Mouse (Mus musculus) forebrain, postnatal 0 days (tissue): ENCODE results near the gene Dusp5. TPM values are rescaled to one million over a fixed set of nuclear protein-coding genes. Genes with fewer than 3 reads are reported as not detected.

Experiments used
- ATAC-seq: fragments of 200-750 bp; cut with Nextera tagmentation; 2 replicates; pipeline ENCODE4 v1.8.0; 2017; ENCODE audit warnings: mild to moderate bottlenecking, moderate library complexity
- DNase-seq: peaks from one replicate; pipeline ENCODE4 v3.0.0-alpha.2; 2015
- H3K27ac ChIP-seq: fragments of 300-500 bp; sonication (generic); 2 replicates; pipeline ENCODE4 v1.5.1; 2014; ENCODE audit warnings: low read depth, mild to moderate bottlenecking, antibody characterized with exemption, low read length, moderate library complexity, mixed read lengths
- H3K27me3 ChIP-seq: fragments of 300-500 bp; sonication (generic); 2 replicates; pipeline ENCODE4 v1.6.1; 2014; ENCODE audit warnings: mild to moderate bottlenecking, low read length, mixed read lengths; ENCODE audit not compliant: insufficient read depth
- H3K36me3 ChIP-seq: fragments of 300-500 bp; sonication (generic); 2 replicates; pipeline ENCODE4 v1.6.1; 2014; ENCODE audit warnings: mild to moderate bottlenecking, moderate library complexity; ENCODE audit not compliant: insufficient read depth
- H3K4me1 ChIP-seq: fragments of 300-500 bp; sonication (generic); 2 replicates; pipeline ENCODE4 v1.6.1; 2014; ENCODE audit warnings: antibody characterized with exemption; ENCODE audit not compliant: insufficient read depth
- H3K4me2 ChIP-seq: fragments of 300-500 bp; sonication (generic); 2 replicates; pipeline ENCODE4 v1.6.1; 2014; ENCODE audit warnings: low read depth, mild to moderate bottlenecking, moderate library complexity
- H3K4me3 ChIP-seq: fragments of 300-500 bp; sonication (generic); 2 replicates; pipeline ENCODE4 v1.5.1; 2014; ENCODE audit warnings: low read depth, low read length, mixed read lengths
- H3K9ac ChIP-seq: fragments of 300-500 bp; sonication (generic); 2 replicates; pipeline ENCODE4 v1.6.1; 2014; ENCODE audit warnings: mild to moderate bottlenecking
- H3K9me3 ChIP-seq: fragments of 300-500 bp; sonication (generic); 2 replicates; pipeline ENCODE4 v1.6.1; 2016; ENCODE audit warnings: low read length
- CTCF ChIP-seq: sonication (generic); IDR thresholded peaks from 2 replicates; pipeline ENCODE4 v1.5.1; 2016; ENCODE audit warnings: antibody characterized with exemption, control low read depth, low read depth
- WGBS: fragments of 180-500 bp; shearing (Covaris S2); extraction: QIAGEN DNeasy Blood & Tissue Kit; methylation state at CpG from one replicate; pipeline ENCODE4 v1.1.7; 2014; 5-methylcytosine and 5-hydroxymethylcytosine counted together
- polyA plus RNA-seq: library from polyadenylated mRNA; unstranded; fragments of >200 nt; fragmentation: Nextera tagmentation; extraction: Ambion mirVana; gene quantifications from 2 replicates; pipeline ENCODE4 v1.2.1, GENCODE M21; 2015
- total RNA-seq: library from RNA; depleted of rRNA; stranded (reverse); fragments of >200 nt; gene quantifications from 2 replicates; pipeline ENCODE4 v1.2.3, GENCODE M21; 2014

Gene Dusp5
- total and polyA plus RNA-seq, 2 experiments from 2014 or later, result 5.0 to 7.6 TPM

DNA sequence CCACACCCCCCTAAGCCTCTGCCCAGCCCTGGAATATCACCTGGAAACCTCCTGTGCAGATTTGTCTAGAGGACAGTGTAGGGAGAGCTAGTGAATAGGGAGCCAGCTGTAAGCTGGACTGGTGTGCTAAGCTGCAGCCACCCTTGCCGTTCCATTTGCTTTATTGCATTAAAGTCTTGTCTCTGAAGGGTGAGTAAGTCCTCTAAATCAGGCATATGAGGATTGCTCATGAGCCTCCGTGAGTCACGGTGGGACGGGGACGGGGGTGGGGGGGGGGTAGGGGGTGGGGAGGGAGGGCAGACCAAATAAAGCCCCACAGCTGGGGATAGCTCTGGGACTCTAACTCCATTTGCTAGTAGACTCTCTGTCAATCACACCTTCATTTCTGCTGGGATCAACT, 14.7 kb downstream of the Dusp5 start:
- no peak for TF ChIP-seq CTCF
- H3K9me3 ChIP-seq, result no peaks in the 10 kb centered on the region
- no peak overlapping the region for H3K27ac ChIP-seq
- 55% methylated on average over 5 of the region's 5 CpGs for WGBS
- H3K27me3 ChIP-seq, result no peaks in the 10 kb centered on the region
- H3K4me1 ChIP-seq, result no peaks in the 10 kb centered on the region
- H3K4me2 ChIP-seq, result no peak overlapping the region
- no peak for ATAC-seq
- H3K9ac ChIP-seq, result no peak overlapping the region
- H3K4me3 ChIP-seq, result no peak overlapping the region
- H3K36me3 ChIP-seq, result no peaks in the 10 kb centered on the region; the same call in 1 of the 2 replicates
- no peak for DNase-seq

DNA sequence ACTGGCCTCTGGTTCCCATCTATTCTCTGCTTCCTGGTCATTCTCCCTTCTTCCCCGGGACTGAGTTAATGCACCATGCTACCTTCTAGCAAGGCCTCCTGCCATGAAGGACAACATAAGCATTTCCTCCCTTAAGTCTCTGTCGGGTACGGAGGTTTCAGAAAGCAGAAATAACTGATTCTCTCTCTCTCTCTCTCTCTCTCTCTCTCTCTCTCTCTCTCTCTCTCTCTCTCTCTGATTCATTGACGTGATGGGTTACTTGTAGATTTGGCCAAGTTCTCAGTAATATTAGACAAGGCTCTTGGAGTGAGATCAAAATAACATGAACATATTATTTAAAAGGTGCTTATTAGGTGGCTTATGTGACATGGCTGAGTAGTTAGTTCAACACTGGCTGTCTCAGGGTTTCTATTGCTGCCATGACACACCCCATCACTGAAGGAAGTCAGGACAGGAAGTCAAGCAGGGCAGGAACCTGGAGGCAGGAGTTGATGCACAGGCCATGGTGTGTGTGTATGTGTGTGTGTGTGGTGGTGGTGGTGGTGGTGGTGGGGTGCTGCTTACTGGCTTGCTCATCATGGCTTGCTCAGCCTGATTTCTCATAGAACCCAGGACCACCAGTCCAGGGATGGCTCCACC, 16.1 kb downstream of the Dusp5 start:
- no peaks in the 10 kb centered on the region for H3K9me3 ChIP-seq
- DNase-seq (no peak), ATAC-seq (no peak)
- no peak overlapping the region for H3K4me3 ChIP-seq
- no peak overlapping the region for H3K27ac ChIP-seq
- 77% methylated on average over 4 of the region's 4 CpGs for WGBS
- H3K9ac ChIP-seq, result no peak overlapping the region
- no peaks in the 10 kb centered on the region for H3K4me1 ChIP-seq
- H3K36me3 ChIP-seq, result no peaks in the 10 kb centered on the region; the same call in 1 of the 2 replicates
- H3K4me2 ChIP-seq, result no peak overlapping the region
- H3K27me3 ChIP-seq, result no peaks in the 10 kb centered on the region
- no peak for TF ChIP-seq CTCF

DNA sequence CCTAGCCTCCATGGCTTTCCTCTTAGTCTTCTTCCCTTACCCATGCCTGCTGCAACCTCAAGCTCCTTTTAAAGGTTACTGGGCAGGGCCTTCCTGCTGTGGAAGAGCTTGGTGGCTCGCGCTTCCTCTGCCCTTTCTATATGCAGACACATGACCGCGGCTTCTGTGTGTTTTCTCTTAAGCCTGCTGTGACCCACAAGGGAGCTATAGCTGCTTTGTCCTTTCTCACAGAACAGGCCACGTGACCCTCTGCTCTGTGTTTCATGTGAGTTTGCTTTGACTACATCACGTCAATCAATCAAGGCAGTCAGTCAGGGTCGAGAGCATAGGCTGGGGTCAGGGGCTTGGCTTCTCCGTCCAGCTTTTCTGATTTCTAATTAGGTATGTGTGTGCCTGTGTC, 18.7 kb downstream of the Dusp5 start:
- no peak for ATAC-seq
- 34% methylated on average over 8 of the region's 8 CpGs for WGBS
- H3K9me3 ChIP-seq, result no peaks in the 10 kb centered on the region
- no peak overlapping the region for H3K4me3 ChIP-seq
- H3K36me3 ChIP-seq, result no peaks in the 10 kb centered on the region
- no peaks in the 10 kb centered on the region for H3K4me1 ChIP-seq
- DNase-seq, result no peak
- no peak for TF ChIP-seq CTCF
- no peak overlapping the region for H3K27ac ChIP-seq
- no peak overlapping the region for H3K9ac ChIP-seq
- H3K4me2 ChIP-seq, result no peak overlapping the region
- H3K27me3 ChIP-seq, result no peaks in the 10 kb centered on the region

DNA sequence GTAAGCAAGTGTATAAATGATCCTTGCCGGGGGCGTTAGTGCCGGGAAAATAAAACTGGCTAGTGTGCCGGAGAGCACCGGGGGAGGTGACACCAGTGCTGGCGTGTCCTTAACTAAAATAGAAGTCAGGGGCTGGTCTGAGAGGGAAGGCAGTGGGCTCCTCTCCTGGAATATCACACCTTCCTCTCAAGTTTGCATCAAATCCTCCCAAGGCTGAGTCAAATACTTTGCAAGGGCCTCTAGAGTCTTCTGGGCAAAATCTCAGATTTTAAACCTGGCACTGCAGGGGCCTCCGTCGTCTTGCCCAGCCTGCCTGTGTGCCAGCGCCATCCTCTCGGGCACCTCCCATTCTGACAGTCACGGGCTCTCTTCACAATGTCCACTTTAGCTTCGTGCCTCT, 22.1 kb downstream of the Dusp5 start:
- no peak for TF ChIP-seq CTCF

DNA sequence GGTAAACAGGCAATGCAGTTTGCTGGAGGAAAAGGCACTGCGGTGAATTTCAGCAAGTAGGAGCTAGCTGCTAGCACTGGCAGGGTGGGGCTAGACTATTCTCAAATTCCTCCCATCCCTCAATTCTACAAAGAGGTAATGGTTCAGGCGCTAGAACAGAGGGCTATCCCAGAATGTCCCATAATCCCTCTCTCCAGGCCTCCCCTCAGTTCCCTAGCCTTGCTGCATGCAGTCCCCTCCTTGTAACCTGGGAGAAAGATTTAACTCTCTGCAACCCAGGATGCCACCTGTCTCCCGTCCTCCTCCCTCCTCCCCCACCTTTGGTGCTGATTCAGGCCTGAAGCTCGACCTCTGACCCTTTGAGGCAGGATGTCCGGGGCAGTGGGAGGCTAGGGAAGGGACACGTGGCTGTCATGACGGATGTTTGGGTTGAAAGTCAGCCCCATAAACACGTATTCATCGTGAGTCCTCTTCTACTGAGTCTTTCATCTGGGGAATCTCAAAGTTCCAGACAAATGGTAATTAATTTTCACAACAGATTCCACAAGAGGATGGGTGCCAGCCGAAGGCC, 23.4 kb downstream of the Dusp5 start:
- 43% methylated on average over 10 of the region's 10 CpGs for WGBS
- H3K4me2 ChIP-seq, result no peak overlapping the region
- DNase-seq, result no peak
- no peak for ATAC-seq
- H3K4me3 ChIP-seq, result no peak overlapping the region
- no peaks in the 10 kb centered on the region for H3K27me3 ChIP-seq
- H3K27ac ChIP-seq, result no peak overlapping the region
- no peaks in the 10 kb centered on the region for H3K4me1 ChIP-seq
- H3K9me3 ChIP-seq, result no peaks in the 10 kb centered on the region
- no peaks in the 10 kb centered on the region for H3K36me3 ChIP-seq
- no peak for TF ChIP-seq CTCF
- H3K9ac ChIP-seq, result no peak overlapping the region

More for the DNA sequence above, 22.1 kb downstream of the Dusp5 start:
- 78% methylated on average over 12 of the region's 12 CpGs for WGBS
- Histone ChIP-seq H3K4me3 (no peak overlapping the region), H3K4me1 (no peaks in the 10 kb centered on the region), H3K27me3 (no peaks in the 10 kb centered on the region), H3K4me2 (no peak overlapping the region), H3K9me3 (no peaks in the 10 kb centered on the region), H3K9ac (no peak overlapping the region), H3K36me3 (no peaks in the 10 kb centered on the region), H3K27ac (no peak overlapping the region)
- ATAC-seq, result no peak
- no peak for DNase-seq

DNA sequence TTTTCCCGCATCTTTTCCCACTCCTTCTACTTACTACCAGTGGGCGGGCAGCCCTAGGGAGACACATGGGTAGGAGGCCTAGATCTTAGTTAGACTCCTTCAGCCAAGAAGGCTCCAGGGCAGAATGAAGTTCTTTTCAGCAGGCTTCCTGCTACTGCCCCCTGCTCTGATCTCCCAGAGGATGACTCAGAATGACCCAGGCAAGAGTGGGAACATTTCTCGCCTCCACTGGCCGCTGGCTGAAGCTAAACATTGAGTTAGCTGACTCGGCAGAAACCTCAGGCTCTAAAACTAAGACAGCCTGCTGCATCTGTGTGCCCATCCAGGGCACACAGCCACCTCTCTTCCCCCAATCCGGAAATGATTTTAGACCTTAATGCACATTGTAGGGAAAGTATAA, 23.9 kb downstream of the Dusp5 start:
- no peaks in the 10 kb centered on the region for H3K27me3 ChIP-seq
- H3K27ac ChIP-seq, result no peak overlapping the region
- TF ChIP-seq CTCF, result no peak
- no peaks in the 10 kb centered on the region for H3K36me3 ChIP-seq
- DNase-seq (no peak), ATAC-seq (no peak)
- H3K9me3 ChIP-seq, result no peaks in the 10 kb centered on the region
- no peak overlapping the region for H3K4me3 ChIP-seq
- no peaks in the 10 kb centered on the region for H3K4me1 ChIP-seq
- 68% methylated on average over 6 of the region's 6 CpGs for WGBS
- H3K4me2 ChIP-seq, result no peak overlapping the region
- no peak overlapping the region for H3K9ac ChIP-seq

DNA sequence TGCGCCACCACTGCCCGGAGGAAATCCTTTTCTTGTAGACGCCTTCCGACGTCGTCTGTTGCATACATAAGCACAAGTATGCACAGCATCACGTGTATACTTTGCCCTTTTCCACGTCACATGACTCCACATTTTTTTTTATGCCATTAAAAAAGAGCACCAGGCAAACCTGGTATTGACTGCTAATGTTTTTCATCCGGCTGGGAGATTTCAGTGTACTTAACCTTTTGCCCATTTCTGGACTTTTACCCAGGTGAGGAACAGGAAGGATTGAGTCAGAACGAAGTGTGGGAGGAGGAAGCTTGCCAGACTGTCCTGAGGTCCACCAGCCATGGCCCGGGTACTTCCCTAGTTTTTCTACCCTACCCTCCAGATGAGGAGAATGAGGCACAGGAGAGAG, 25.5 kb downstream of the Dusp5 start:
- 92% methylated on average over 11 of the region's 11 CpGs for WGBS
- Histone ChIP-seq H3K9ac (no peak overlapping the region), H3K9me3 (no peaks in the 10 kb centered on the region), H3K4me1 (no peaks in the 10 kb centered on the region), H3K4me3 (no peak overlapping the region), H3K27ac (no peak overlapping the region), H3K27me3 (no peaks in the 10 kb centered on the region), H3K36me3 (no peaks in the 10 kb centered on the region), H3K4me2 (no peak overlapping the region)
- DNase-seq (no peak), ATAC-seq (no peak)
- no peak for TF ChIP-seq CTCF
